Mouse (Mus musculus): ENCODE measurements around the gene Mdm2.

GRCm38 (mm10) chr10:117714928-117715500 is 4.5 kb upstream of the Mdm2 start:
- TF ChIP-seq CTCF (IDR thresholded peaks at IDR 0.05; ENCODE audit: control insufficient read depth, insufficient read depth, low read length) (no peak), POLR2A (IDR thresholded peaks at IDR 0.05; ENCODE audit: borderline replicate concordance, control insufficient read depth, low read depth, low read length) (no peak)
